Mouse (Mus musculus) testis, adult 10 weeks (tissue): Measurements from ENCODE around the gene Car3. TPM values are rescaled to one million over a fixed set of nuclear protein-coding genes. Genes with fewer than 3 reads are reported as not detected.

Source experiments
- polyA plus RNA-seq: library from polyadenylated mRNA; stranded (reverse); fragments of 350-450 nt; fragmentation: Illumina TruSeq; extraction: RNeasy Lipid Tissue Mini Kit (QIAGEN cat#74804); gene quantifications from one replicate; pipeline ENCODE4 v1.2.3, GENCODE M21; 2014; ENCODE audit warnings: low read depth, low replicate concordance

The Car3 gene
- 7.1 TPM for polyA plus RNA-seq

DNA sequence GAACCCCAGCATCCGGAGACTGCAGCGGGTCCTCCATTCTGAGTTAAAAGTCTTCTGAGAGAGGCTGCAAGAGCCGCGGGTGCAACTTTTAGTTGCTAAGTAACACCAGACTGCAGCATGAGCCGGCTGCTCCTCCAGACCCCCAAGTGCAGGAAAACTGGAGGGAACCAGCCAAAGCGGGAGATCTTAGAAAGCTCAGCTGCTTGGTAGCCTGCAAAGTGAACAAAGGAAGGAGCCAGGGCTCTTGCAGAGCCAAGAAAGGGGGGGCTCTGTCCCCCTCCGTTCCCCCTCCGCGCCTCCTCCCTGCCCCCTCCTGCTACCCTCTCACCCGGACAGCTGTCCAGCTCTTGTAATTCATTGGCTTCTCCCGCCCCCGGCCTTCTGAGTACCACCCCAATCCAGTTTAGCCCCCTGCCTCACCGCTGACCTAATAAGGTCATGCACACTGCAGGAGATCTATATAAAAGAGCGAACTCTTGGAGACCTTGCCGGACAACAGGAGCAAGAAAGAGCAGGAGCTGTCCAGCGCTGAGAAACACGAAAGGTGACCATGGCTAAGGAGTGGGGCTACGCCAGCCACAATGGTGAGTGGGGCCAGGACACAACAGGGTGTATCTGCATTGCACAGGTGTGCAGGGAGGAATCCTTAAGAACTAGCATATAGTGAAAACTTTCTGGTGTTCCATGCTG lies at the start of gene Car3:
Gene Car3 (plus strand): TSS at position 491 of the 690 bp plus-strand sequence.

DNA sequence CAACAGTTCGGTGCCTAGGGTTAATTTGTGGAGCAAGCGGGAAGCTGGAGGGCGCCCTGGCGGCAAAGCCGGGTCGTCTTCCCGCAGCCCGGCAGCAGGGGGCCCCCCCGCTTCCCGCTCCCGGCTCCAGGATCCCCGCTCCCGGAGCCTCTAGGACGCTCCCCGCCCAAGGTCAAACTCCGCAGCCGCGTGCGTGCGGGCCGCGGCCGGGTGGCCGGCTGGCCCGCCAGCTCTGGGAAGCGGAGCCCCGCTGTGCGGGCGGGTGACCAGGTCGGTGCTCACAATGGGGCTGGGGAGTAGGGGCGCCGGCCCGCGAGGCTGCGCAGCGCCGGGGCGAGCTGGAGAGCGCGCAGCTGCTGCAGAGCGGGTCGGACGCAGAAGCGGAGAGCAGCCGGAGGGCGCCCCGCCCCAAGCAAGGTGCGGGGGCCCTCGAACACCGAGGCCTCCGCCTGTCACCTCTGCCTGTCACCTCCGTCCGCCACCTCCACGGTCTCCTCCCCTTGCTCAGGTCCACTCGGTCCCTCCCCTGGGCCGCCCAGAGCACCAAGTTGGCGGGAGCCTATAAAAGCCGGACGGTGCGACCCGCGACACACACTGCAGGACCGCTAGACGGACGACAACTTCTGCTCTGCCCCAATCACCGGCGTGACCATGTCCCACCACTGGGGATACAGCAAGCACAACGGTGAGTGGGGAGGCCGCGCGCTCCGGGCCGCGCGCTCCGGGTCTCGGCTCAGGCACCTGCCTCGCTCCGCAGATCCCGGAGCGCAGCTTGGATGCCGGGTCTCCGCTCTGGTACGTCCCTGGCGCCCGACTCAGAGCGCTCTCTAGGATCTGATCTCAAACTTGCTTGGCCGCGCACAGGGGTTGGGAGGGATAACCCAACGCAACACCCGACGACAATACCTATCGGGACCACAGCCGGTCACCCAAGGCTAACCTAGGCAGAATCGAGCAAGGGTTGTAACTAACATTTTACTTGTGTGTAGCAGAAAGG lies 23.1 kb downstream of the Car3 start, which contains the start of gene Car2:
Gene Car2 (plus strand): TSS at position 172 of the 997 bp plus-strand sequence.

Other genes starting within 250 kb of the Car3 start
- 0.76 TPM for gene Car13, start 221.8 kb upstream of the Car3 start, polyA plus RNA-seq
- gene Car1, start 55.1 kb upstream of the Car3 start, polyA plus RNA-seq, result not detected
- gene Car2, start 22.8 kb downstream of the Car3 start, polyA plus RNA-seq, result 54.0 TPM